Mouse (Mus musculus) limb, embryonic 15.5 days (tissue): ENCODE measurements around the gene Tjp1. TPM values are rescaled to one million over a fixed set of nuclear protein-coding genes. Genes with fewer than 3 reads are reported as not detected.

Source experiments
- ATAC-seq: fragments of 200-750 bp; cut with Nextera tagmentation; 2 replicates; pipeline ENCODE4 v1.8.0; 2017; ENCODE audit warnings: low read depth, moderate TSS enrichment; ENCODE audit not compliant: insufficient number of reproducible peaks, low FRiP score, low TSS enrichment
- H3K27ac ChIP-seq: fragments of 300-500 bp; sonication (generic); 2 replicates; pipeline ENCODE4 v1.5.1; 2015; ENCODE audit warnings: moderate library complexity, mild to moderate bottlenecking, inconsistent platforms
- H3K27me3 ChIP-seq: fragments of 300-500 bp; sonication (generic); 2 replicates; pipeline ENCODE4 v1.6.1; 2015; ENCODE audit warnings: inconsistent platforms
- H3K36me3 ChIP-seq: fragments of 300-500 bp; sonication (generic); 2 replicates; pipeline ENCODE4 v1.6.1; 2015; ENCODE audit warnings: inconsistent platforms
- H3K4me1 ChIP-seq: fragments of 300-500 bp; sonication (generic); 2 replicates; pipeline ENCODE4 v1.6.1; 2015; ENCODE audit warnings: inconsistent platforms
- H3K4me2 ChIP-seq: fragments of 300-500 bp; sonication (generic); 2 replicates; pipeline ENCODE4 v1.6.1; 2015; ENCODE audit warnings: mild to moderate bottlenecking, inconsistent platforms
- H3K4me3 ChIP-seq: fragments of 300-500 bp; sonication (generic); 2 replicates; pipeline ENCODE4 v1.5.1; 2015; ENCODE audit warnings: mild to moderate bottlenecking, inconsistent platforms
- H3K9ac ChIP-seq: fragments of 300-500 bp; sonication (generic); 2 replicates; pipeline ENCODE4 v1.6.1; 2015; ENCODE audit warnings: inconsistent platforms
- H3K9me3 ChIP-seq: fragments of 300-500 bp; sonication (generic); 2 replicates; pipeline ENCODE4 v1.6.1; 2016; ENCODE audit warnings: inconsistent platforms
- WGBS: fragments of 180-500 bp; shearing (Covaris S2); methylation state at CpG from one replicate; pipeline ENCODE4 v1.1.7; 2015; 5-methylcytosine and 5-hydroxymethylcytosine counted together
- polyA plus RNA-seq: library from polyadenylated mRNA; unstranded; fragments of >200 nt; fragmentation: Nextera tagmentation; extraction: Ambion mirVana; gene quantifications from 2 replicates; pipeline ENCODE4 v1.2.1, GENCODE M21; 2015

The Tjp1 gene
- polyA plus RNA-seq, 1 experiment from 2014 or later = 25.1 TPM

- Histone ChIP-seq H3K9ac (no peak overlapping the region), H3K4me3 (no peak overlapping the region), H3K27ac (no peak overlapping the region), H3K27me3 (no peaks in the 10 kb centered on the region), H3K4me2 (no peak overlapping the region), H3K36me3 (no peaks in the 10 kb centered on the region), H3K4me1 (no peaks in the 10 kb centered on the region), H3K9me3 (no peaks in the 10 kb centered on the region)
- no peak for ATAC-seq
Measured at GRCm38 (mm10) chr7:65401622-65402021, 126.0 kb downstream of the Tjp1 start.

- 69% methylated on average over 4 of the region's 4 CpGs for WGBS
- H3K9ac ChIP-seq = no peak overlapping the region
- H3K27me3 ChIP-seq = no peaks in the 10 kb centered on the region; the same call in 1 of the 2 replicates
- no peaks in the 10 kb centered on the region for H3K9me3 ChIP-seq
- no peak overlapping the region for H3K4me3 ChIP-seq
- ATAC-seq = no peak
- H3K36me3 ChIP-seq = no peaks in the 10 kb centered on the region
- peaks cover 8% of the 10 kb centered on the region for H3K4me1 ChIP-seq
- no peak overlapping the region for H3K27ac ChIP-seq
- no peak overlapping the region for H3K4me2 ChIP-seq
Measured at GRCm38 (mm10) chr7:65395891-65396290, 131.7 kb downstream of the Tjp1 start.

GRCm38 (mm10) chr7:65395166-65395565 is 132.4 kb downstream of the Tjp1 start:
- Histone ChIP-seq H3K27me3 (no peaks in the 10 kb centered on the region; the same call in 1 of the 2 replicates), H3K36me3 (no peaks in the 10 kb centered on the region), H3K4me3 (no peak overlapping the region), H3K4me2 (no peak overlapping the region), H3K4me1 (peaks cover 8% of the 10 kb centered on the region), H3K9ac (no peak overlapping the region), H3K27ac (no peak overlapping the region), H3K9me3 (no peaks in the 10 kb centered on the region)
- 80% methylated on average over 5 of the region's 5 CpGs for WGBS
- no peak for ATAC-seq

- H3K4me2 ChIP-seq = no peak overlapping the region
- WGBS = 48% methylated on average over 2 of the region's 2 CpGs
- no peak for ATAC-seq
- H3K9me3 ChIP-seq = no peaks in the 10 kb centered on the region
- peaks cover 8% of the 10 kb centered on the region for H3K4me1 ChIP-seq
- no peak overlapping the region for H3K9ac ChIP-seq
- no peaks in the 10 kb centered on the region for H3K36me3 ChIP-seq
- no peak overlapping the region for H3K27ac ChIP-seq
- H3K27me3 ChIP-seq = no peaks in the 10 kb centered on the region; the same call in 1 of the 2 replicates
- no peak overlapping the region for H3K4me3 ChIP-seq
Measured at GRCm38 (mm10) chr7:65394672-65395071, 132.9 kb downstream of the Tjp1 start.

- 10% methylated on average over 17 of the region's 17 CpGs for WGBS
- Histone ChIP-seq H3K36me3 (no peaks in the 10 kb centered on the region), H3K4me2 (peak overlapping the region; percentile 36), H3K9ac (no peak overlapping the region), H3K4me3 (0 out of 2 replicates have a peak overlapping the region, but pooled peaks have one; percentile 5), H3K9me3 (no peaks in the 10 kb centered on the region), H3K27ac (no peak overlapping the region), H3K27me3 (no peaks in the 10 kb centered on the region; the same call in 1 of the 2 replicates), H3K4me1 (peaks cover 8% of the 10 kb centered on the region)
- ATAC-seq = no peak
Measured at GRCm38 (mm10) chr7:65393704-65394452, 133.7 kb downstream of the Tjp1 start.

- Histone ChIP-seq H3K4me1 (peaks cover 8% of the 10 kb centered on the region), H3K4me3 (no peak overlapping the region), H3K27ac (no peak overlapping the region), H3K4me2 (no peak overlapping the region), H3K36me3 (no peaks in the 10 kb centered on the region), H3K27me3 (no peaks in the 10 kb centered on the region; the same call in 1 of the 2 replicates), H3K9ac (no peak overlapping the region), H3K9me3 (no peaks in the 10 kb centered on the region)
- ATAC-seq = no peak
- WGBS = 75% methylated on average over 9 of the region's 9 CpGs
Measured at GRCm38 (mm10) chr7:65392986-65393385, 134.6 kb downstream of the Tjp1 start.

GRCm38 (mm10) chr7:65389539-65389938 is 138.0 kb downstream of the Tjp1 start:
- ATAC-seq = no peak
- Histone ChIP-seq H3K4me2 (no peak overlapping the region), H3K36me3 (no peaks in the 10 kb centered on the region), H3K9ac (no peak overlapping the region), H3K27ac (no peak overlapping the region), H3K9me3 (no peaks in the 10 kb centered on the region), H3K27me3 (no peaks in the 10 kb centered on the region; the same call in 1 of the 2 replicates), H3K4me3 (no peak overlapping the region), H3K4me1 (peaks cover 8% of the 10 kb centered on the region)
- 83% methylated on average over 7 of the region's 7 CpGs for WGBS

- ATAC-seq = no peak
- H3K4me2 ChIP-seq = no peak overlapping the region
- WGBS = 80% methylated on average over 8 of the region's 8 CpGs
- H3K4me3 ChIP-seq = no peak overlapping the region
- no peaks in the 10 kb centered on the region for H3K36me3 ChIP-seq
- H3K27ac ChIP-seq = peak overlapping the region; percentile 12; the same call in 1 of the 2 replicates
- H3K4me1 ChIP-seq = no peaks in the 10 kb centered on the region
- no peaks in the 10 kb centered on the region for H3K27me3 ChIP-seq
- H3K9ac ChIP-seq = no peak overlapping the region
- no peaks in the 10 kb centered on the region for H3K9me3 ChIP-seq
Measured at GRCm38 (mm10) chr7:65388243-65389013, 139.2 kb downstream of the Tjp1 start.

- H3K4me3 ChIP-seq = no peak overlapping the region
- no peaks in the 10 kb centered on the region for H3K27me3 ChIP-seq
- no peak overlapping the region for H3K27ac ChIP-seq
- WGBS = 75% methylated on average over 7 of the region's 7 CpGs
- no peak for ATAC-seq
- no peaks in the 10 kb centered on the region for H3K9me3 ChIP-seq
- no peaks in the 10 kb centered on the region for H3K36me3 ChIP-seq
- H3K4me1 ChIP-seq = 0 out of 2 replicates have a peak, but pooled peaks cover 3% of the 10 kb centered on the region
- H3K9ac ChIP-seq = no peak overlapping the region
- H3K4me2 ChIP-seq = no peak overlapping the region
Measured at GRCm38 (mm10) chr7:65387560-65388175, 139.9 kb downstream of the Tjp1 start.

- ATAC-seq = no peak
- no peaks in the 10 kb centered on the region for H3K27me3 ChIP-seq
- no peak overlapping the region for H3K4me3 ChIP-seq
- 0 out of 2 replicates have a peak, but pooled peaks cover 7% of the 10 kb centered on the region for H3K4me1 ChIP-seq
- H3K9ac ChIP-seq = no peak overlapping the region
- H3K9me3 ChIP-seq = no peaks in the 10 kb centered on the region
- no peaks in the 10 kb centered on the region for H3K36me3 ChIP-seq
- WGBS = 87% methylated on average over 7 of the region's 7 CpGs
- H3K4me2 ChIP-seq = no peak overlapping the region
- H3K27ac ChIP-seq = no peak overlapping the region
Measured at GRCm38 (mm10) chr7:65384775-65385174, 142.8 kb downstream of the Tjp1 start.

- no peaks in the 10 kb centered on the region for H3K36me3 ChIP-seq
- 0 out of 2 replicates have a peak, but pooled peaks cover 7% of the 10 kb centered on the region for H3K4me1 ChIP-seq
- H3K9ac ChIP-seq = no peak overlapping the region
- no peaks in the 10 kb centered on the region for H3K9me3 ChIP-seq
- no peak overlapping the region for H3K4me3 ChIP-seq
- H3K4me2 ChIP-seq = no peak overlapping the region
- peak overlapping the region; percentile 51 for H3K27ac ChIP-seq
- no peaks in the 10 kb centered on the region for H3K27me3 ChIP-seq
- ATAC-seq = no peak
- WGBS = 61% methylated on average over 10 of the region's 10 CpGs
Measured at GRCm38 (mm10) chr7:65382515-65383283, 144.9 kb downstream of the Tjp1 start.
